Mouse (Mus musculus) retina, postnatal 1 day (tissue): ENCODE measurements around the gene Ccdc126.
"Not testable (repeated sequence)": the region's sequence is repeated elsewhere in the genome, so short reads cannot be mapped to it uniquely, and the experiment has no call there.

Experiments used
- DNase-seq: peaks from one replicate; pipeline ENCODE4 v3.0.0-alpha.2; 2012

Gene Ccdc126

DNA sequence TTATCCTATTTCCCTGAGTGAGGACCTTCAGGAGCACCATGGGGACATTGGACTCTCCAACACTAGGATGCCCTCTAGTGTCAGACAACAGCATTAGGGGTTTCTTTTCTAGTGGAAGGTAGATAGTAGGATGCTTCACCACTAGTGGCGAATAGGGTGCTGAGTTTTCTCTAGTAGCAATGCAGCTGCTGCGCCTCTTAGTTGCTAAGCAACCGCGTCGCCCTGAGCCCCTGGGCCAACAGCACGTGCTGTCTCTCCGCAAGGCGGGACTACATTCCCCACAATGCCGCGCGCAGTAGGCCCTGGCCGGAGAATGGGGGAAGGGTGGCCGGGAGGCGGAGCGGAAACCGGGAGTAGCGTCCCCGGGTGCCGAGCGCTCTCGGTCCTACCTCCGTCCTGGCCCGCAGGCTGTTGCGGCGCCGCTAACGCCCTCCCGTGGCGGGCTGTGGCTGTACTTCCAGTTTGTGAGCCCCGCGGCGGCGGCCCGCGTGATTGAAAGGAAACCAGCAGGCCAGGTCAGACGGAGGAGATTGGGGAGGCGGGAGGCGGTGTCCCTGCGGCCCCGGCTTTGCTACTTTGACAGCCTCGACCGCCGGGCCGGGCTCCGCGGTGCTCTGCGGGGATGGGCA is at the start of gene Ccdc126:
Gene Ccdc126 (plus strand): TSS at position 309 of the 629 bp plus-strand sequence.
- peak; percentile 100 for DNase-seq

DNA sequence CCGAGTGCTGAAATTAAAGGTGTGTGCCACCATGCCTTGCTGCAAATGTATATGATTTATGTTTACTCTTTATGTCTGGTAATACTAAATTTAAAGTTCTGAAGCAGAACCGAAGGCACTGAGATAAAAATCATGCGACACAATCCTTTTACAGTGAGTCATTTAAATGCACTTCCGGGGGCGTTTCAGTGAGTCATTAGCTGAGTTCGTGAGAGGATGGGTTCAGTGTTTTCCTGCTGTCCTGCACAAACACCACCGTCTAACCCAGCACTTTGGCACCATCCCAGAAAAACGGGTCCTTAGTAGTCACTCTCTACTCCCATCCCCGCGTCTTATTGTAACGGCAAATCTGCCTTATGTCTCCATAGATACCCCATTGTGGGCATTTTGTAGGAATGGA is 49.2 kb upstream of the Ccdc126 start:
- DNase-seq, result no peak

DNA sequence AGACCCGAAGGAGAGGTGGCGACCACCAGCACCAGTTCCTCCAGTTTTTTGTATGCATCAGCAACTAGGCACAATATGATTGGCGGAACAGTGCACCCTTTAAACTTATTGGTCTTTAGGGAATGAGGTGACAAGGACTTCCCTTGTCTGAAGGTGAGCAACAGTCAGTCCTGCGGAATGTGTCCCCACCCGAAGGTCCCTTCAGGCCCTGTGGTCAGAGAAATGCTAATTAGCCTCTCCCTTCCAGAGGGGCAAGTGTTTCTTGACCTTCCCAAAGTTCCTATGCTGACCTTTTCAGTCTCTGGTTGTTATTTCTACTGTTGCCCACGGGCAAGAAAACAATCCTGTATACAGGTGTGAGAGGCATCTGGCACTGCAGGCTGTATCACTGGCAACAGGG is 47.3 kb upstream of the Ccdc126 start:
- no peak for DNase-seq

DNA sequence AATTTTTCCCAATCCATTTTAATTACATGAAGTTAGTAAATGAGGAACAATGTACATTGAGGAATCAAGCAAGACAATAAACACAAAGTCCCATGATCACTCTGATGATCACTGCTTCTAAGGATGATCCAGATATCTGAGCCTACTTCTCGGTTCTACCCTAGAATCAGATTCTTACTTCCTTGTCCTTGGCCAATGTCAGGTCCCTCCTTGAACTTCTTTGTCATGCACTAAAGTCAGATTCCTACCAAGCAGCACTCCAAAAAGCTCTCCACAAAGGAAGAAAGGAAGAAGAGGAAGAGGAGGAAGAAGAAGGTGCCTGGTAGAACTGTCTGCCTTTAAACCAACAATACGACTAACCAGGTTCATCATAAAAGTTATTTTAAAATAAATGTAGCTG is 46.2 kb upstream of the Ccdc126 start:
- DNase-seq, result no peak

DNA sequence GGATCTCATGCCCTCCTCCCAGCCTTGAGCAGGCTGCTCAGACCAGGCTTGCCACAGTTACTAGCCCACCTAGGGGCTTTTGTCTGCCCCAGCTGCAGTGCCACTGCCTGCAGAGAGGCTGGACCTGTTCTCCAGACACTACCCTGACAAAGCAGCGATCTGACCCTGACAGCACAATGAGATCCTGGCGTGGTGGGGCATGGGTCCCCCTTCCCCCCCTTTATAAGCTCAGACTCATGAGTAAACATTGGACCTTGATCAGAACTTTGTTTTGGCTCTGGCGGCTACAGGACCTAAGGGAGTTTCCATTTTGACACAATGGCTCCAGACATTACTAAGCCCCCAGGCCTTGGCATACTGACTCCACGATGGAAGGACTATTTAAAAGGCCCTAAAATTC is 45.1 kb upstream of the Ccdc126 start:
- DNase-seq, result no peak

DNA sequence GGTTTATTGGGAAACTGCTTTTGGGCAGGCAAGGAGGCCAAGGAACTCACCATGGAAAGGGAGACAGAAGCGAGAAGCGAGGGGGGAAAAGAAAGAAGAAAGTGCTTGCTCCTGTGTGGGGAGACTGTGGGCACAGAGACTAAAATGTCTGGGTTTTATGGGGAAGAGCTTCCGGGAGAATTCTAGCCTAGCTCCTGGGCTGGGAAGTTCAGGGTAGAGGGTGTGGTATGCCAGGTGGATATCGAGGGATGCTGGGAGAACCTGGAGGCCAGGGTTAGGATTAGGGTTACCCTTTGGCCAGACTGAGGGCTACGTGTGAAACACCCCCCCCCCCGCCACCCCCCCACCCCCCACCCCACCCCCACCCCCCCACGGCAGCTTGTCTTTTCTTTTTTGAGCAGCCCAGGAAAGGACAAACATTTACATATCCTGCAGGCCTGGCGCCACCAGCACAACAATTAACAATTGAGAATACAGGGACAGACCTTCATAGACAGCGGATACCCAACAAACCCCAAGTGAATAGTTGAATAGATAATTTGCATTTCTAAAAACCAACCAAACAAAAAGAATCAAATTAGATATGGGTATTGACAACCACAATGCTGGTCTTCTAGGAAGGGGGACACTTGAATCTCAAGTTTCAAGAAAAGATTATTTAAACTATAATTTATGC is 44.5 kb upstream of the Ccdc126 start:
- DNase-seq, result no peak

DNA sequence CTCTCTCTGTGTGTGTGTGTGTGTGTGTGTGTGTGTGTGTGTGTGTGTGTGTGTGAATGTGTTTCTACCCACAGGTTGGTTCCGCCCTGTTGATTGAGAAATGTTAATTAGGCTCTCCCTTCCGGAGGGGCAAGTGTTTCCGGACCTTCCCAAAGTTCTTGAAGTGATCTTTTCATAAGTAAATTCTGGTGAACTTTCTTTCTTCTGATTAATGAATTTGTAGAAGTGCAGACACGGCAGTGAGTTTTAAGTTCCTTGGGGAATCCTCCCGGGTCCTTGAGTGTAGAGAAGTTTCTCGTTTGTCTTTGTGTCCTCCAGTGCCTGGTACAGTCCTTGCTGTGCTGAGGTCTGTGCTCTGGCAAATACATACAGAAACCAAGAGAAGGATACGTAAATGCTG is 43.8 kb upstream of the Ccdc126 start:
- no peak for DNase-seq

DNA sequence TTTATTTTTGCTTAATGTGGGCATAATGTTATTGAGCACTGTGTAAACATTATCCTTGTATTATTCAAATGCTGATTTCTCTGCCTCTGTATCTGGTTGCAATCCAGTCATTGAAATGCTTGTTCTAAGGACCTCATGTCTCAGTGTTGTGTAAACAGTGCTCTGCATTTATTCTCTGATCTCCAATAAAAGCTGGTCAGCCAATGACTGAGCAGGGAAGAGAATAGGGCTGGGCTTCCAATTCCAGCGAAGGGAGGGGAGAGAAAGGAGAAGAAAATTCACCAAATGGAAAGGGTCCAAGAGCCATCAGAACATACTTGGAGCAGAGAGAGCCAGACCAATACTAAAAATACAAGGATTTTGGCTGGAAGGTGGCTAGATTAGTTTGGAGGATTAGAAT is 38.1 kb upstream of the Ccdc126 start:
- no peak for DNase-seq

DNA sequence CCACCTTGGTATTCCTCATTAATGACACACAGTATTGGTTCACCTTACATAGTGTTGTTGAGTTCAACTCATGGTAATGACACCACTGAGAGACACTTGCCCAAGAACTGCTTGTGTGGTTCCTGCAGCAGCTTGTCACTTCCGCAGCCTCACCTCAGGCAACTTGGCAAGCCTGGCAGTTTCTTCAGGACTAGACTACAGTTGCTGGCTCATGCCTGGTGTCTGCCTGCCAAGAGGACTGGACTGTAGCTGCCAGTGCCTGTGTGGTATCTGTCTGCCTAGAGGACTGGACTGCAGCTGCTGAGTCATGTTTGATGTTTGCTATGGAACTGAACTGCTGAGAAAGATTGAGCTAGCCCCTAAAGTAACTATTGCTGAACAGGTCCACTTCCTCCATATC is 37.0 kb upstream of the Ccdc126 start:
- no peak for DNase-seq

DNA sequence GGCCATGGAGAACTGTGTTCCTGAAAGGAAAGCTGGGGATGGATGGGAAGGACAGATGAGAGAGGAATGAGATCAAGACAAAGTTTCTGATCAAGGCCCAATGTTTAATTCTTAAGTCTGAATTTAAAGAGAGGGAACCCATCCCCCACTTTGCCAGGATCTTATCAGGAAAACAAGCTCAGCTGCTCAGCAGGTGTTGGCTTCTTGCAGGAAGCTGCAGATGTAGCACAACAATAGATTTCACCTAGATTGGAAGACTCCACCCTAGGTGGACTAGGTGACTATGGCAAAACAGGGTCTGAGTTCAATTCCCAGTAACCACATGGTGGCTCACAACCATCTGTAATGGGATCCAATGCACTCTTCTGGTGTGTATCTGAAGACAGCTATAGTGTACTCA is 20.8 kb upstream of the Ccdc126 start:
- DNase-seq, result no peak

DNA sequence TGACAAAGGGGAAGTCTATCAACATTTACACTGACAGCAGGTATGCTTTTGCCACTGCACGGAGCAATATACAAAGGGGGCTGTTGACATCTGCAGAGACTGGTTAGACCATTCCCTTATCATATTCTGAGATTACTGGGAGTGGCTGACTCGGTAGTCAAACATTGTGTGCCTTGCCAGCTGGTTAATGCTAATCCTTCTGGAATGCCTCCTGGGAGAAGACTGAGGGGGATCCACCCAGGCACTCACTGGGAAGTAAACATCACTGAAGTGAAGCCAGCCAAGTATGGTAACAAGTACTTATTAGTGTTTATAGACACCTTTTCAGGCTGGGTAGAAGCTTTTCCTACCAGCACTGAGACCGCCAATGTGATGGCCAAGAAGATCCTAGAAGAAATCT is 4.3 kb upstream of the Ccdc126 start:
- not testable (repeated sequence) for DNase-seq

DNA sequence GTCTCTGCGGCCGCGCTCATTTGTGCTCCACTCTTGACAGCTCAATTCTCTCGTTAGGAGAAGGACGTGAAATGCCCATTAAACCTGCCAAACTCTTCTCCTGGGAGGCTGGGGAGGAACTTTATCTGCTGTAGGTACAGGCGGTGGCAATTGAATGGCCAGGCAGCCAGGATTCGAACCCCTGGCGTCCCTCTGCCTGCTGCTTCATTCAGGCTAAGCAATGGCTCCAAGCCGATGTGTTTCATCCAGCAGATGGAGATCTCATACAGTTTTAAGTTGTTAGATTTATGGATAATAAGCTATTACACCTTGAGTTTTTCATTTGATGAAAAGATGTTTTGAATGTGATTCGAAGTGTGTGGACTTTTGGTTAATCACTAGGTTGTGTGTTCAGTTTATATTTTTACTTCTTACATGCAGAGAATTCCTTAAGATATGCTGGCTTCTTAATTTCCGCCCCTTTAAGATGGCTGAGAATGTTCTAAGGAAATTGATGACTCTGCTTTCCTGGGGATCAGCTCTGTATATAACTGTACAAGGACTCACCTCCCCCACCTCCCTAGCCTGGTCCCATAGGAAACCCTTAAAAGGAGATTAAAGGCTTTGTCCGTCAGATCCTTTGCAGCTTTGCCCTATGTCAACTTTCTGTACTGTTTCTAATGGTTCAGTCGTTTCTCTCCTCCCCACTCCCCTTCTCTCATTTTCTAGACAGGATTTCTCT is 681 bp downstream of the Ccdc126 start:
- DNase-seq, result peak; percentile 63

DNA sequence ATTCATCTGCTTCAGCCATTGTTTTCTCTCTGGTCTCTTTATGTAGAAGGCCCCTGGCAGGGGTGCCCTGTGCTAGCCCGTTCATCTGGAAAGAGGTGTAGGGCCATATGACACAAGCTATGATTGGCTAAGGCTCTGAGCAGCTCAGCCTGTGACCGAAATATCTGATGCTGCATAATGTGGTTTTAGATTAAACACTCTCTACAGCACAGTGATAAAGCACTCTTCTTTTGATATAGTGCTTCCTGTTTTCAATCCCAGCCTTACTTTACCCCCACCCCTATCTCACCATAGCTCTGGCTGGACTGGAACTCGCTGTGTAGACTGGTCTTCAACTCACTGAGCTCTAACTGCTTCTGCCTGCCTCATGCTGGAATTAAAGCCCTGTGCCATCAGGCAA is 2.3 kb downstream of the Ccdc126 start:
- no peak for DNase-seq

DNA sequence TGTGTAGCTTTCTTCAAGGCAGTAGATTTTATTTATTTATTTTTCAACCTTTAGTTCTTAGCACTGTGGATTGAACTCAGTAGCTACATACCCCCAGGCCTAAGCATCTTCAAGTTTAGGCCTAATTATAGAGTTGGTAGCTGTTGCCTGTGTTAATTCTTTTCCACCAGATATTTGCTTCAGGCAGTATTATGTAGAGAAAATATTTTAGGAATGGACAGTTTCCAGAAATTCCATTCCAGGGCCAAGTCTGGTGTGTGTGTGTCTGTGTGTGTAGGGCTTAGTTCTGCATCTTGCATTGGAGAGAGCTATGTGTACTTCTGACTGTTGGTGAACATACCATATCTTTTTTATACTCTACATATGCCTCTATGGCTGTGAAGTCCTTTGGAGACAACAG is 3.0 kb downstream of the Ccdc126 start:
- no peak for DNase-seq

DNA sequence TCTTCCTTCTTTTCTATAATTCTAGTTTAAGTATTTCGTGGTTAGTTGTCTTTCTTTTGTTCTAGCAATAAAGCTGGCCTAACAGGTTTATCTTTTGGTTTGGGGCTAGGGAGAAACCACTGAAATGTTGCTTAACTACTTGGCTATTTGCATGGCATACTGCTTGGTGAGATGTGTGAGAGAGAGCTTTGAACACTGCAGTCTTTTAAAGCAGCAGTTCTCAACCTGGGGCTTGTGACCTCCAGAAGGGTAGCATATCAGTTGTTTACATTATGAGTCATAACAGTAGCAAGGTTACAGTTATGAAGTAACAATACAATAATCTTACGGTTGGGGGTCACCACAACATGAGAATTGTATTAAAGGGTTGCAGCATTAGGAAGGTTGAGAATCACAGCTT is 3.9 kb downstream of the Ccdc126 start:
- no peak for DNase-seq

DNA sequence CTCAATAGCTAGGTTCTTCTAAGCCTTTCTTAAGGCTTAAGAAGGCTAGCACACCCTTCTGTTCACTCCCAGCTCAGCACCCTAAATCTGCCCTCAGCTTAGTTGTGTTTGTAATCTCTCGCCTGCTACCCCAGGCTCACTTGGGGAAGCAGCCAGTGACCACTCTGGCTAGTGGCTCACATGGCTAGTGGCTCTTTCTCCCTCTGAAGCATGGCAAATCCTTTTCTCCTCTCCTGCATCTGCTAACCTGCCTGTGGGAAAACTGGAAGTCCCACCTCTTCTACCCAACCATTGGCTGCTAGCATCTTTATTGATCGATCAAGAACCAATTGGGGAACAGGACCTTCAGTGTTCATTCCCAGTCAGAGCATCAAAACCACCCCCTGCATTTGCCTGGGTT is 5.5 kb downstream of the Ccdc126 start:
- DNase-seq, result peak; percentile 61

DNA sequence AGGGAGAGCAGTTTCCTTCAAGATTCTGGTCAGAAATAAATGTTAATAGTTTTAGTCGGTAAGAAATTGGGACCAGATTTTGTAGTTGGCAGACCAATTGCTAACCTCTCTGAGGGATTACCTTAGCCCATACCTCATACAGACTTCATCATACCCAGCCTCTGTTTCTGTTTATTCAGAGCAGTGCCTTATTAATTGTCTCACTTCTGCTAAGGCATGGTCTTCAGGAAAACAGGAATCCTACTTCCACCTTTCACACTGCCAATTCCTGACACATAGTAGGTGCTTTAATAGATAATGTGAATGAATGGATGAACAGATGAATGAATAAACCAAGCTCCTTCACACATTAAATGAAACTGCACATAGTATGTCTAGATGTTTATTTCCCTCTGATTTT is 6.2 kb downstream of the Ccdc126 start:
- DNase-seq, result no peak

DNA sequence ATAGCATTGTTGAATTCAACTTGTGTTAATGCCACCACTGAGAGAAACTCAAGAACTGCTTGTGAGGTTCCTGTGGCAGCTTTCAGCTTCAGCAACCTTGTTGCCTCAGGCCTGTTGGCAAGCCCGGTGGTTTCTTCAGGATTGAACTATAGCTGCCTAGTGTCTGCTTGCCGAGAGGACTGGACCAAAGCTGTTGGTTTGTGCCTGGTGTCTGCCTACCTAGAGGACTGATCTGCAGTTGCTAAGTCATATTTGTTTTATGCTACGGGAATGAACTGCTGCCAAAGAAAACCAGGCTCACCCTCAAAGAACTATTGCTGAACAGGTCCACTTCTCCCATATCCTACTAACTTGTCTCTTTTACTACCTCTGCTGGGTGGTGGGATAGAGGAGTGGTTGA is 7.8 kb downstream of the Ccdc126 start:
- DNase-seq, result no peak

DNA sequence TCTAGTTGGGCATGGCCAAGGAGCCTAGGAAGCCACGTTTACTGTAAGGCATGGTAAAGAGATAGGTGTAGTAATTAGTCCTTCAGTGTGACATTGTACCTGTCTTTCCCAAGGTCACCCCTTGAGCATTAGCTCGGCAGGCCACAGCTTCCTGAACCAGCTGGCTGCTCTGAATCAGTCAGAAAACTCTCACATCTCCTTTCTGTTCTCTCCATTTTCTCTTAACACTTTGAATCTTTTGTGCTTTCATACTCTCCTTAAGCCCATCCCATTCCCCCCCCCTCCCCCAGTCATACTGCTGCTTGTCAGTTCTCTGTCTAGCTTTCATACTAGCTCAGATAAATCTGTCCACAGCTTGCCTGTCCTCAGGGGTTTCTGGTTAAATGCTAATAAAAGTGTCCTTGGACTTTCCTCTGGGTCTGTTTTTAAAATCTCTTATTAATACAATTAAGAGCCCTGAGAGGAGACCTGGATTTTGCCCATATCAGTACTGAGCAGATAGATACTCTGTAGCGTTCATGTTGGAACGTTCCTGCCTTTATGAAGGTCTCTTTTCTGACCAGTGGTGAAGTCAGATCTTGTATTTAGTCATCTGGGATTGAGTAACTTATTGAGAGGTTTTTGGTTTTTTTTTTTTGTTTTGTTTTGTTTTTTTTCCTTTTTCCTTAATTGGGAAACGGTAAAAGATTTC is 12.4 kb downstream of the Ccdc126 start:
- DNase-seq, result no peak

DNA sequence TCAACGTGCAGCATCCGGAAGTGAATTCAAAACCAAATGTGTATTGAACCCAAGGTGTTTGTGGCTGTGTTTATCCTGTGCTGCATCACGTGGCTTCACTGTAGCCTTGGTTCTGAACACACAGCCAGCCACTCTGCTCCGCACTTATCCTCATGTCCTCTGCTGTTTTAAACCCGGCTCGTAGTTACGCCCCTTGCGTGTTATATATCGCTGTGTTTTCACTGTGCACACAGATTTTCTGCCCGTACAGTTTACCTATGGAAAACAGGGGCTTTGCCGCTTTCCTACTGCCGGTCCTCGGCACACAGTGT is 12.9 kb downstream of the Ccdc126 start:
- no peak for DNase-seq

DNA sequence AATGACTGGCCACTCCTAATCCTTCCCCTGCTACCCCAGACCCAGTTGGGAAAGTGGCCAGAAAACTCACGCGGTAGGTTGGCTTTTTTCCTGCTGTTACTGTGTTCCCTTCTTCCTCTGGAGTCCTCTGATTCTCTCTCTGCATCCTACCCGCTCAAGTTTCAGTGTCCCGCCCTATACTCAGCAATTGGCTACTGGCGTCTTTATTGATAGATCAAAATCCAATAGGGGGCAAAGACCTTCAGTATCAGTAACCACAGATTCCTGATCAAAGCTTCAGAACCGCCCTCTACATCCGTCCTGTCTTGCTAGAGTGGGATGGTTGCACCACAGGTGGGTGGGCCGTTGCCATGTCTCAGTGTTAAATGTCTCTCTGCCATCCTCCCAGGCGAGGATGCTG is 19.5 kb downstream of the Ccdc126 start:
- DNase-seq, result no peak

DNA sequence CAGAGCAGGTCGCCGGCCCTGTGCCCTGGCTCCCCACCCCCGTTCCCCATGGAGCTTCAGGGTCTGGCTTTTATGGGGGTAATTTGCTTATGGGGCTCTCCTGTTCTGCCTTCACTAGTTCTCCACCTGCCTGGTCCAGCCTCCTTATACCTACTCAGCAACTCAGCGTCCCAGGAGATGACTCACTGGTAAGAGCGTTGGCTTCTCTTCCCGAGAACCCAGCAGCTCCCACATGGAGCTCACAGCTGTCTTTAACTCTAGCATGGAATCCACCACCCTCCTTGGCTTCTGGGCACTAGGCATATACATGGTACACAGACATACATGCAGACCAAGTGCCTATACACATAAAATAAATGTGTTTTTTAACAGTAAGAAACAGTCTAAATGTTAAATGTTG is 20.1 kb downstream of the Ccdc126 start:
- no peak for DNase-seq

DNA sequence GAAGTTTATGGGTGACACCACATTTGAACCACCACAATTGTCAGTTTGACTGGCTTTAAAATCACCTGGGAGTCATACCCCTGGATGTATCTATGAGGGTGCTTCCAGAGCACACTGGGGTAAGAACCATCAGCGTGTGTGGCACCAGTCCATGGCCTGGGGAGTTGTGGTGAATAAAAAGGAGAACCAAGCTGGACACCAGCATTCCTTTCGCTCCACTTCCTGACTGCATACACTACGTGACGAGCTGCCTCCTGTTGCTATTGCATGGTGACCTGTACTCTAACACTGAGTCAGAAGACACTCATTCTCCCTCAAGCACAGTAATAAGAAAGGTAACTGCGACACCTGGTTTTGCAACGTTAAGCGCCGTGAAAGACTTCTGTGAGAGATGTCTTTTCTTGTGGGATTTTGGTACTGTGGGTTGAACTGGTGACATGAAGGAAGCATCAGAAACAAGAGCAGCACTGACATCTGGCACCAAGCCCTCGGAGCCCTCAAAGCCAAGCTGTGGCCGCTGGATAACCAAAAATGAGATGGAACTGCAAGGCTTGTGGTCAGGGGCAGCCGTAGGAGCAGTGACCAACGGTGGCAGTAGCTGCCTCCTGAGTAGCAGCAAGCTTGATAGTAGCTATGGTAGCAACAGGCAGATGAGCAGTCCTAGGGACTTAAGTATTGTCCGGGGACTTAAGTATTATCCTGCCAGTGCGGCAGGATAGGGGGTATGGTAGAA is 24.8 kb downstream of the Ccdc126 start:
- no peak for DNase-seq
